Mouse (Mus musculus): ENCODE measurements around the gene Ubxn1. TPM values are rescaled to one million over a fixed set of nuclear protein-coding genes. Genes with fewer than 3 reads are reported as not detected.

Ubxn1 gene
- total RNA-seq, 4 experiments from 2014 or later = 207 to 248 (median 231) TPM

DNA sequence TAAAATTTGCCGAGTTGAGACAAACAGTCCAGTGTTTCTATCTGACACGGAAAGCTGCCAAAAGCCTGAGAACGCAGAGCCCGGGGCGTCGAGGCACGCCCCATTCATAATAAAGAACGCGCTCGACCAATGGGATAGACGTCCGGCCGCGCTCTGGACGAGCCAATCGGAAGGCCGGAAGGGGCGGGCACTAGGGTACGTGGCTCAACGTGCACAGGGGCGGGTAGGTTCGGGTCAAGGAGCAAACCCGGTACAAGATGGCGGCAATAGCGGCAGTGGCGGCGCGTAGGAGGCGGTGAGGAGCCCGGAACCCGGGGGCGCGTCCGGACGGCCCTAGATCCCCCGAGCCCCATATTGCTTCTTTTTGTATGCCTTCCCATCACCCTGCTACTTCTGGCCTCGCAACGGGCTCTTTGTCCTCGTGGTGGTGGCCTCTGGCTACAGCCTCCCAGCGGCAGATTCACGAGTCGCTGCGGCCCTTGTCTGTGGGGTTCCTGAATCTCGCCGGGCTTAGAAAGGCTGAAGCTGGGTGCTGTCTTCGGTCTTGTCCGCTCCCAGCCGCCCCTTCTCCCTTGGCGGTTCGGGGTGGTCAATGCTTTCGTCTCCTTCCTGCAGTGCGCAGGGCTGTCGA lies 26.7 kb downstream of the Ubxn1 start, which contains the start of gene Ganab:
Gene Ganab, plus strand, starts transcription at position 207 of the 631 bp plus-strand sequence.
- DNase-seq (ENCODE audit: low spot score in 2 of 2) = peak; percentile 91

DNA sequence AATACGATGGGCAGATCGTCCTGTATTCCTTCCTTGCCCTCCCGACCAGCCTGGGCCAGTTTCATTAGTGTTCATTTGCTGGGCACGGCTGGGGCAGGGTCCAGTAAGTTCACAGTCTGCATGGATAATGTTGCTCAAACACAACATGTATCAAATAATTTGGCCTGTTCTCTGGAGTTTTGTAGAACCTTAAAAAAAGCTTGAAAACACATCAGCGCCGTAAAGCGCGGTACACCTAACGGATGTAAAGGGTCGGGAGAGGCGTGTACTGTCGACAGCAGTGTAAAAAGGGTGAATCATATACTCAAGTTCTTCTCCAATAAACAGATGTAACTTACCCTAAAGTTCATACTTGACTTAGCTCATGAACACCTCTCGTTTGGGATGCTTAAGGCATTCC lies 27.3 kb downstream of the Ubxn1 start:
- no peak for DNase-seq (ENCODE audit: low spot score in 2 of 2)

GRCm38 (mm10) chr19:8899079-8899478 lies 27.8 kb downstream of the Ubxn1 start:
- no peak for DNase-seq (ENCODE audit: low spot score in 2 of 2)

GRCm38 (mm10) chr19:8903412-8903811 lies 32.1 kb downstream of the Ubxn1 start:
- DNase-seq (ENCODE audit: low spot score in 2 of 2) = no peak

GRCm38 (mm10) chr19:8908531-8908930 lies 37.2 kb downstream of the Ubxn1 start:
- DNase-seq (ENCODE audit: low spot score in 2 of 2) = no peak

- no peak for DNase-seq (ENCODE audit: low spot score in 2 of 2)
Observed at GRCm38 (mm10) chr19:8911810-8912209, 40.5 kb downstream of the Ubxn1 start.

DNA sequence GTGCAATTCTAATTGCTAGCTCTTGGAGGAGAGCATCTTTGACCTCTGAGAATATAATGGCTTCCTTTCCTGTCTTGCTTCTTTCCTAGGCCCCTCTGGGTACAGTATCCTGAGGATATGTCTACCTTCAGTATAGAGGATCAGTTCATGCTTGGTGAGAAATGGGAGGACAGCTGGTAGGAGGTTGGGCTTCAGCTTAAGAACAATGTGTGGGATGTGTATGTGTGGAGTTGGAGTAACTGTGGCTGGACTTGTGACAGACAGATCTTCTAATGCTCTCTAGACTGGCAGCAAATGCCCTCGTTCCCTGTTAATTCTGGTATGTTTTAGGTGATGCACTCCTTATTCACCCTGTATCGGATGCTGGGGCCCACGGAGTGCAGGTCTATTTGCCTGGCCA lies 42.9 kb downstream of the Ubxn1 start:
- no peak for DNase-seq (ENCODE audit: low spot score in 2 of 2)

DNA sequence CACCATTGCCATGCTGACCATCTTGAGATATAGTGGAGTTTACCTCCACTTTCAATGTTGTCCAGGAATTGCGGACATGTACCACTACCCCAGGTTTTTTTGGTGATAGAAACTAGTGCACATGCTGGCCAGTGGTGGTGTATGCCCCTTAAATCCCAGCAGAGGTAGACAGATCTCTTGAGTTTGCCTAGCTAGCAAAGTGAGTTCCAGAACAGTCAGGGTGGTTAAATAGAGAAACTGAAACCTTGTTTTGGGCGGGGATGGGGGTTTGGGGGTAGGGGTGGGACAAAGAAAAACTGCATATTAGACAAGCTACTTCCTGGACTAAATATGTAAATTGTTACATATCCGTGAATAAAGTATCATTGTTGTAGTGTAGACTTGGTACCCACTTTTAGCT lies 47.7 kb downstream of the Ubxn1 start:
- DNase-seq (ENCODE audit: low spot score in 2 of 2) = no peak

DNA sequence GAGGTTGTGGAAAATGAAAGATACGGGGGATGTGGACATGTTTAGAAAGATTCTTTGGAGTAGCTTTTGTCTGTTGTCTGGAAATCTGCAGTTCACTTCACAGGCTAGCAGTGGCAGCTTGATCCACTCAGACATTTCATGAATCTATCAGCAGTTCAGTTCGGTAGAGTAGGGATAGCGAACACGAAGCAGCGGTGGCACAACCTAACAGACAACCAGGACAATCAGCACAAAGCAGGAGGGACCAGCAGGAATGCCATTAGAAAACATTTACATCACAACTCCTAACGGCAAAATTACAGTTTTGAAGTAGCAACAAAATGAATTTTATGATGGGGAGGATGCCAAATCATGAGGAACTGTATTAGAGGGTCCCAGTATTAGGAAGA lies 48.4 kb downstream of the Ubxn1 start:
- DNase-seq (ENCODE audit: low spot score in 2 of 2) = no peak

DNA sequence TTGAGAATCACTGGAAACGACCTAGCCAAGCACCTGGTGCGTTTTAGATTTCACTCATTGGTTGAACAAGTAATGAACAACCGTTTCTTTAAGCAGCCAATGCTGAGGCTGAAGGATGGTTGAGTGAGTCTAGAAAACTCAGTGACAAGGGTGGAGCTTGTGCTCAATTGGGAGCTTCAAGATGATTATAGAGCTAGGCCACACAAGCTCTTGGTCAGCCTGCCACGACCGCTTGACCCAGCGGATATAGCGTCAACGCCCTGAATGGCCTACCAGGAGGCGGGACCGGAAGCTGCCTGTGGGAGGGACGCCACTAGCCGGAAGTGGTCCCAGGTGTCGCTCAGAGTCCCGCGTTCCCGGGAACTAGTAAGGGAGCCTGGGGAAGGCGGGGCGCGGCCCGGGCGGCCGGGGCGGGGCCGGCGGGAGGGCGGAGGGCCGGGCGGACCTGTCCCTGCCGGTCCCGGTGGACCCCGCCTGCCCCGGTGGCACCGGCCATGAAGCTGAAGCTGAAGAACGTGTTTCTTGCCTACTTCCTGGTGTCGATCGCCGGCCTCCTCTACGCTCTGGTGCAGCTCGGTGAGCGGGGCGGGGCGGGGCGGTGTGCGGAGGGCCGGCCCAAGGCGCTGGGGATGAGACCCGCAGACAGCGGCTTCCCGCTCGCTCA lies 48.9 kb downstream of the Ubxn1 start, which contains the start of gene B3gat3:
Gene B3gat3, plus strand, starts transcription at position 302 of the 664 bp plus-strand sequence.
- DNase-seq (ENCODE audit: low spot score in 2 of 2) = peak; percentile 95

- DNase-seq (ENCODE audit: low spot score in 2 of 2) = no peak
Observed at GRCm38 (mm10) chr19:8920836-8921291, 49.6 kb downstream of the Ubxn1 start.

DNA sequence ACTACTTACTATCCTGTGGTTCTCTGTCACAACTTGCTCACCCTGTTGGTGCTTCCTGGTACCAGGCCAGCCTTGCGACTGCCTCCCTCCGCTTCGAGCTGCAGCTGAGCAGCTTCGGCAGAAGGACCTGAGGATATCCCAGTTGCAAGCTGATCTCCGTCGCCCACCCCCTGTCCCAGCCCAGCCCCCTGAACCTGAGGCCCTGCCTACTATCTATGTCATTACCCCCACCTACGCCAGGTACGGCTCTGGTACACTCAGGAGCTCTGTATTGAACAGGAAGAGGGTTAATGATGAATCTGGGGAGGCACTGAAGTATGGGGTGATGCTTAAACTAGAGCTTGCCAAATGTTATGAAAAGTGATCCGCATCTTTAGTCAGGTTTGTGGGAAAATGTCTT lies 50.4 kb downstream of the Ubxn1 start:
- no peak for DNase-seq (ENCODE audit: low spot score in 2 of 2)

Small RNA genes lying within 50 kb of the gene (microRNA-seq; reads per million reads assigned to microRNA genes)
- gene Mir5136 = not detected

Other genes with a start within 250 kb of the Ubxn1 start
- gene Chrm1, start 207.7 kb upstream of the Ubxn1 start, total RNA-seq (2022) = not detected
- 10 to 100 TPM; 29.7 to 37.0 (median 31.1) TPM for gene Slc3a2, start 148.1 kb upstream of the Ubxn1 start, total RNA-seq (2022)
- 10 to 100 TPM; 14.0 to 16.7 (median 14.9) TPM for gene Wdr74, start 135.7 kb upstream of the Ubxn1 start, total RNA-seq (2022)
- gene 1700092M07Rik, start 130.8 kb upstream of the Ubxn1 start, total RNA-seq (2022) = not detected
- 10 to 100 TPM; 12.3 to 19.8 (median 14.9) TPM for gene Stx5a, start 130.1 kb upstream of the Ubxn1 start, total RNA-seq (2022)
- gene Nxf1, start 114.4 kb upstream of the Ubxn1 start, total RNA-seq (2022) = 10 to 100 TPM; 24.0 to 34.0 (median 27.7) TPM
- gene Tmem223, start 100.5 kb upstream of the Ubxn1 start, total RNA-seq (2022) = 100 to 1,000 TPM in 3 of 4 experiments, 10 to 100 TPM in 1; 99.3 to 133 (median 107) TPM
- 10 to 100 TPM in 1 of 4 experiments, 1 to 10 TPM in 3; 6.9 to 10.3 (median 8.8) TPM for gene Tmem179b, start 97.0 kb upstream of the Ubxn1 start, total RNA-seq (2022)
- 1 to 10 TPM; 3.6 to 5.0 (median 4.6) TPM for gene Taf6l, start 85.1 kb upstream of the Ubxn1 start, total RNA-seq (2022)
- 10 to 100 TPM; 36.0 to 42.5 (median 37.7) TPM for gene Polr2g, start 72.9 kb upstream of the Ubxn1 start, total RNA-seq (2022)
- gene Zbtb3, start 68.9 kb upstream of the Ubxn1 start, total RNA-seq (2022) = 1 to 10 TPM in 1 of 4 experiments, under 1 TPM in 3; 0.82 to 1.1 (median 0.90) TPM
- gene Ttc9c, start 52.2 kb upstream of the Ubxn1 start, total RNA-seq (2022) = 10 to 100 TPM; 11.4 to 12.7 (median 11.9) TPM
- 10 to 100 TPM; 38.1 to 45.6 (median 44.3) TPM for gene Hnrnpul2, start 51.5 kb upstream of the Ubxn1 start, total RNA-seq (2022)
- gene AC129217.1, start 41.7 kb upstream of the Ubxn1 start, total RNA-seq (2022) = 1 to 10 TPM in 1 of 4 experiments, not detected in 3; 2.0 TPM
- gene Bscl2, start 34.0 kb upstream of the Ubxn1 start, total RNA-seq (2022) = 10 to 100 TPM; 14.7 to 23.9 (median 20.0) TPM
- not detected for gene Gng3, start 32.3 kb upstream of the Ubxn1 start, total RNA-seq (2022)
- gene Lrrn4cl, start 20.7 kb upstream of the Ubxn1 start, total RNA-seq (2022) = 1 to 10 TPM; 5.3 to 8.8 (median 7.0) TPM
- 10 to 100 TPM; 58.7 to 74.6 (median 65.3) TPM for gene Uqcc3, start 9.4 kb downstream of the Ubxn1 start, total RNA-seq (2022)
- 1 to 10 TPM in 2 of 4 experiments, under 1 TPM in 2; 0.54 to 7.3 (median 1.7) TPM for gene Lbhd1, start 12.2 kb downstream of the Ubxn1 start, total RNA-seq (2022)
- not detected for gene Gm49403, start 12.4 kb downstream of the Ubxn1 start, total RNA-seq (2022)
- 10 to 100 TPM; 13.8 to 16.3 (median 15.9) TPM for gene 1810009A15Rik, start 17.4 kb downstream of the Ubxn1 start, total RNA-seq (2022)
- gene Gm49416, start 17.4 kb downstream of the Ubxn1 start, total RNA-seq (2022) = 1 to 10 TPM in 3 of 4 experiments, not detected in 1; 2.6 to 5.7 (median 2.9) TPM
- gene Ints5, start 21.5 kb downstream of the Ubxn1 start, total RNA-seq (2022) = 10 to 100 TPM; 10.3 to 13.0 (median 11.3) TPM
- 10 to 100 TPM; 15.2 to 20.1 (median 18.9) TPM for gene Ganab, start 26.6 kb downstream of the Ubxn1 start, total RNA-seq (2022)
- 10 to 100 TPM; 36.8 to 39.0 (median 38.1) TPM for gene B3gat3, start 48.9 kb downstream of the Ubxn1 start, total RNA-seq (2022)
- 1 to 10 TPM; 7.2 to 9.4 (median 8.7) TPM for gene Rom1, start 57.9 kb downstream of the Ubxn1 start, total RNA-seq (2022)
- gene Eml3, start 58.1 kb downstream of the Ubxn1 start, total RNA-seq (2022) = 1 to 10 TPM; 3.5 to 4.7 (median 4.3) TPM
- gene Mta2, start 70.4 kb downstream of the Ubxn1 start, total RNA-seq (2022) = 10 to 100 TPM; 21.0 to 25.7 (median 23.4) TPM
- 10 to 100 TPM in 1 of 4 experiments, 1 to 10 TPM in 3; 7.8 to 11.8 (median 9.0) TPM for gene Tut1, start 82.4 kb downstream of the Ubxn1 start, total RNA-seq (2022)
- gene Eef1g, start 95.5 kb downstream of the Ubxn1 start, total RNA-seq (2022) = 100 to 1,000 TPM; 411 to 454 (median 425) TPM
- 100 to 1,000 TPM; 249 to 267 (median 253) TPM for gene Ahnak, start 117.8 kb downstream of the Ubxn1 start, total RNA-seq (2022)
- not detected for gene Scgb1a1, start 216.5 kb downstream of the Ubxn1 start, total RNA-seq (2022)